Mouse (Mus musculus) gastrocnemius, postnatal 10 days (tissue): ENCODE data around the gene Fkbp6. TPM values are rescaled to one million over a fixed set of nuclear protein-coding genes. Genes with fewer than 3 reads are reported as not detected.
A peak's percentile ranks its signal among the peaks of the same experiment; 100 is the strongest.
"Not testable (repeated sequence)": the region's sequence is repeated elsewhere in the genome, so short reads cannot be mapped to it uniquely, and the experiment has no call there.

ENCODE experiments used
- DNase-seq: peaks from one replicate; pipeline ENCODE4 v3.0.0; 2021; ENCODE audit warnings: mixed read lengths
- long read RNA-seq, 2 experiments: library from polyadenylated mRNA; stranded (forward); transcript quantifications; one replicate each; pipeline ENCODE4 v2.0.0; 2021
- total RNA-seq, 2 experiments: library from RNA; stranded (reverse); gene quantifications; 2 replicates each; pipeline ENCODE4 v1.2.3; 2021

Gene Fkbp6
- total RNA-seq, result not detected
- long read RNA-seq, experiment 1, result 0 reads
- long read RNA-seq, experiment 2, result 0 reads

GRCm38 (mm10) chr5:135349862-135350261 lies at the start of gene Fkbp6:
Fkbp6 (minus strand) TSS chr5:135350044.
- DNase-seq, result no peak

GRCm38 (mm10) chr5:135399382-135399781 lies 49.5 kb upstream of the Fkbp6 start:
- no peak for DNase-seq

GRCm38 (mm10) chr5:135395826-135396225 lies 46.0 kb upstream of the Fkbp6 start:
- no peak for DNase-seq

GRCm38 (mm10) chr5:135394004-135394823 lies 44.4 kb upstream of the Fkbp6 start, which contains the start of gene Pom121:
Pom121 (minus strand) TSS chr5:135394546.
- DNase-seq, result peak; percentile 87

- DNase-seq, result no peak
Observed at GRCm38 (mm10) chr5:135383771-135384170, 33.9 kb upstream of the Fkbp6 start.

GRCm38 (mm10) chr5:135382746-135383145 lies 32.9 kb upstream of the Fkbp6 start:
- DNase-seq, result no peak

- no peak for DNase-seq
Observed at GRCm38 (mm10) chr5:135381356-135381925, 31.6 kb upstream of the Fkbp6 start.

- no peak for DNase-seq
Observed at GRCm38 (mm10) chr5:135380681-135381080, 30.8 kb upstream of the Fkbp6 start.

- DNase-seq, result no peak
Observed at GRCm38 (mm10) chr5:135376341-135376740, 26.5 kb upstream of the Fkbp6 start.

- peak; percentile 38 for DNase-seq
Observed at GRCm38 (mm10) chr5:135375167-135375566, 25.3 kb upstream of the Fkbp6 start.

GRCm38 (mm10) chr5:135373601-135374000 lies 23.8 kb upstream of the Fkbp6 start:
- DNase-seq, result no peak

- no peak for DNase-seq
Observed at GRCm38 (mm10) chr5:135371195-135371594, 21.4 kb upstream of the Fkbp6 start.

- DNase-seq, result peak; percentile 97
Observed at GRCm38 (mm10) chr5:135369787-135370654, 20.2 kb upstream of the Fkbp6 start, which contains the start of gene Nsun5. Nsun5 (plus strand) TSS chr5:135369953.

- not testable (repeated sequence) for DNase-seq
Observed at GRCm38 (mm10) chr5:135369196-135369595, 19.4 kb upstream of the Fkbp6 start.

- DNase-seq, result no peak
Observed at GRCm38 (mm10) chr5:135368312-135368711, 18.5 kb upstream of the Fkbp6 start.

- no peak for DNase-seq
Observed at GRCm38 (mm10) chr5:135367841-135368240, 18.0 kb upstream of the Fkbp6 start.

GRCm38 (mm10) chr5:135363540-135363939 lies 13.7 kb upstream of the Fkbp6 start:
- DNase-seq, result no peak

- no peak for DNase-seq
Observed at GRCm38 (mm10) chr5:135362572-135362971, 12.7 kb upstream of the Fkbp6 start.

GRCm38 (mm10) chr5:135359772-135360171 lies 9.9 kb upstream of the Fkbp6 start:
- no peak for DNase-seq

- DNase-seq, result no peak
Observed at GRCm38 (mm10) chr5:135357556-135357955, 7.7 kb upstream of the Fkbp6 start.

GRCm38 (mm10) chr5:135356090-135356489 lies 6.2 kb upstream of the Fkbp6 start:
- DNase-seq, result no peak

GRCm38 (mm10) chr5:135353564-135353963 lies 3.7 kb upstream of the Fkbp6 start:
- DNase-seq, result no peak

GRCm38 (mm10) chr5:135352995-135353394 lies 3.2 kb upstream of the Fkbp6 start, which contains the start of gene Trim50:
Trim50 (plus strand) TSS chr5:135353295.
- no peak for DNase-seq
